Mouse (Mus musculus): Measurements from ENCODE around the gene Cdc42.

The Cdc42 gene

DNA sequence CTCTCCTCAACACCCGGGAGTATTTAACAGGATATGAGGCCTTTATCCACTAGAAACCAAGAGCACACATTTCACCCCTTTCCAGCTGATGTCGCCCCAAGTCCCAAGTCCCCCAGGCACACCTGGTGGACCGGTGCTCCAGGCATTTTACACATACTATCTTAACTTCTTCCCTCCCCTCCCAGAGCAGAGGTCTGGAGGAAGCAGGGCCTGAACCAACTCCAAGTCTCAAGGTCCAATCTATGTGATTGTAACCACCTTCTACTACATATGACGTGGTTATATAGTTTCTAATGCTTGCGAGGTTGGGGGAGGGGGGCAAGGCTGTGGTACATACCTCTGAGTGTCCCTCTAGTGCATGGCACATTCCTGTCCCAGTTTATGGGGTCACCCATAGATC, 75.4 kb downstream of the Cdc42 start:
- no peak for DNase-seq

DNA sequence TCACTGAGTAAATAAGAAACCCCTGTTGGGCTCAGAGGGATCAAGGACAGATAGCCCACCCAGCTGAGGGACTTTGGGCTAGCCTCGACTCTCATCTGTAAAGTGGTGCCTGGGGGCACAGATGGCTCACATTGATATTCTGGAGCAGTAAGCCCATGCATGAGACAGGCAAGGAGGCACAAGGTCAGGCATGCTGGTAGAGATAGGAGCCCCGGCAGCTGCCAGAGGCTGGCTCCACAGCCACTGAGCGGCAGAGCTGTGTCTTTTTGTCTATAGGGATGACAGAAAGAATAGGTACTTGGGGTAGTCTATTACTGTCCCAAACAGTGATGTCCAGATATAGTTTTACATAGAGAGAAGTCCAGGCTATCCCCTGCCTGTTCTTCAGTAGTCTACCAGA, 76.2 kb downstream of the Cdc42 start:
- no peak for DNase-seq

GRCm38 (mm10) chr4:137279346-137279745, 78.2 kb downstream of the Cdc42 start:
- DNase-seq: no peak

DNA sequence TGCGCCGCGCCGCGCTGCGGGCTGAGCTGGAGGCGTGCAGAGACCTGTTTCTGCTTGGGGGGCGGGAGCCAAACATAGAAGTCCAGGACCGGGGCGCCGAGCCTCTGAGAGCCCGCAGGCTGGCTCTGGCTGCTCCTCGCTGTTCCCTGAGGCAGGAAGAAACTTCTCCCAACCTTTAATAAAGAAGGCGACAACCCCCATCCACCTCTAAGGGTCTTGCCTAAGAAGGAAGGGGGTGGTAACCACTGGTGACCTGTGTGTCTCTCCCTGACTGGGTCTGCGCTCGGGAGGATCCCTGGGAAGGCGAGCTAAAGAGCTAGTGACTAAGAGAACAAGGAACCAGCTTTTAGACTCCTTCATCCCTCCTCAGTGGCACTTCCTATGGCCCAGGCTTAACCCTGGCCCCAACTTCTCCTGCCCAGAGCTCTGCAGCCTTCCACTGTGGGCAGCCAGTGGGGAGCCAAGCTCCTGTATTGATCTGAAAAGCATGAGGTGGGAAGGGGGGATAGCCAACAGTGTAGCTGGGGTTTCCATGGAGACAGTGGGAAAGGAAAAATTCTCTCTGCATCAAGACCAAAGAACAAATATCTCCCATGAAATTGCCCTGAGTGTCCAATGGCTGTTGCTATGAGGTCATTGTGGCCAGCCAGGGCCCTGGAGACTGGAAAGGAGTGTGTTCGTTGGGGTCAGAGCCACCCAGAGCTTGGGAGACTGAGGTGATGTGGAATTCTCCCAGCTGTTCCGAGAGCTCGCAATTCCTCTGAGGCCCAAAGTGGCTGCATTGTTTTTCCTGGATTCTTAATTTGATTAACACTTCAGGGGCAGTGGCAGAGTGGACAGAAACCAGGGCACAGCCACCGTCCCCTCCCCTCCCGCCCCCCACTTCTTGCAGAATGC, 79.1 kb downstream of the Cdc42 start:
- DNase-seq: no peak

DNA sequence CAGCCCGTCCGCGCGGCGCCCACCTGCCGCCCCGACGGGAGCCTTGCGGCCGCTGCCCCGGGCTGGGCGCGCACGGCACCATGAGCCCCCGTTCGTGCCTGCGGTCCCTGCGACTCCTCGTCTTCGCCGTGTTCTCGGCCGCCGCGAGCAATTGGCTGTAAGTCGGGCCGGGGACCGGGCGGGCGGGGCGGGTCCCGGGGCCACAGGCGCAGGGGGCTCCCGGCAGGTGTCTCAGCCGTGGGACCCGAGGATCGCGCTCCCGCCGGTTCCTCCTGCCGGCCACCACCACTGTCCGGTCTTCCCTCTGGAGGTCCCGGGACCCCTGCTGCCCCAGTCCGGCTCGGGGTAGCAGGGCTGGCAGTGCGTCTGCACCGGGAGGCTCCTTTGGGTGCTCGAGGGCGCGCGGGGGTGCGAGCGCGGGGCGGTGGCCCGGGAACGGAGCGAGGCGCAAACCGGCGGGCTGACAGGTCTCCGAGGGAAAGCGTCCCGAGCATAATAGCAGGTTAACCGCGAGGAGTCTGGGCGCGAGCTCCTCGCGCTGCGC, 79.8 kb downstream of the Cdc42 start:
- DNase-seq: peak in 1 of 2 experiments; percentile 52

DNA sequence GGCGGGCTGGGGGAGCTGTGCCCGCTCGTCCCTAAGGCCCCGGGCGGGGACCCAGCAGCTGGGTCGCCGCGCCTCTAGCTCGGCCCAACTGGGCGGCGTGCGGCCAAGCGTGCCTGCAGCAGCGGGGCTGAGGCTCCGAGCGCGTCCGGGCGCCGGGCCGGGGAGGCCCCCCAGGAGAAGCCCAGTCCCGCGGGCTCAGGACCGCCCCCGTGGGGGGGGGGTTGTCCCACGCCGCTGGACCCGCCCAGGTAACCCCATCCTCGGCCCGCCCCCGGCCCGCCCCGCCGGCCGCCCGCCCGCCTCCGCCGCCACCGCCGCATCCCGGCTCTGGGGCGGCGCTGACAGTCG, 80.4 kb downstream of the Cdc42 start, which contains the start of gene Wnt4:
Gene Wnt4 (plus strand): TSS at position 324 of the 348 bp plus-strand sequence.
- DNase-seq: peak; percentile 75 to 85

- DNase-seq: peak in 1 of 2 experiments; percentile 27
These were observed 80.9 kb downstream of the Cdc42 start for GRCm38 (mm10) chr4:137276443-137277165.

DNA sequence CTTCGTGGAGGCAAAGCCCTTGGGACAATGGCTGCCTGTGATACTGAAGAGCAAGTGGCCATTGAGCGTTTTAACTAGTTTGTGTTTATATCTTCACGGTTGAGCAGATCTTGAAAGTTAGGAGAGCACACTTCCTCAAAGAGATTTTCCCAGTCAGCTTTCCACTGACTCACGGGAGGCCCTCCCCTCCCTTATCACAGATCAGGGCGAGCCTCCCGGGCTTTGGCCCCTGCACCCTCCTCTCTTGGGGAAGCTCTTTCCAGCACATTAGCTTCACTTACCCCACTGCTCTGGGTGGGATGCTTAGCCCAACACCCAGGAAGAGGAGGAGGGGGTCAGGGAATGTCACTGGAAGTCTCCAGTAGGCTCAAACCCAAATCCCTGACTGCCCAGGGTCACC, 83.2 kb downstream of the Cdc42 start:
- peak in 1 of 2 experiments; percentile 31 for DNase-seq

DNA sequence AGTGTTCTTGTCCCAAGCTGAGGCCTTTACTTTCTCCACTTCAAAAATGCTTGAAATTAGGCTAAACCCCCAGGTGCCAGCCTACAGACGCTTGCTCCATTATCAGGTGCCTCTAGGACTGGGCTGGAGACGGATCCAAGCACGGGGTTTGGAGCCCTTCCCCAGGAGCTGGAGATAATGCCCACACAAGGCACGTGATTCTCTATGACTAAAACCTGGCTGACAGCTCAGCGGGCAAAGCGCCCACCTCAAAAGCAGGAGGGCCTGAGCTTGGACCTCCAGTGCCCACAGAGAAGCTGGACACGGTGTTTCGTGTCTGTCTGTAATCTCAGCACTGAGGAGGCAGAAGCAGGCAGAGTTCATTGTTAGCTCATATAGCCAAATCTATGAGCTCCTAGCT, 85.7 kb downstream of the Cdc42 start:
- DNase-seq: no peak

All from kidney, postnatal 4 days (tissue).